9 mouse cellular contexts compared by ENCODE assay signal in genomic region chr19:58627406-58628337, GRCm38 (mm10). TPM values are rescaled to one million over a fixed set of nuclear protein-coding genes. Genes with fewer than 3 reads are reported as not detected.
DNase-seq lines count a peak whose midpoint lies in the region; ATAC-seq and TF ChIP-seq lines count a peak whose summit lies in the region.
"Had no signal": no experiment of that assay in that cellular context is flagged by ENCODE, and none has a peak within 500 bp of the region (broad histone marks: within the 10 kb centered on the region; RNA-seq: fewer than 3 reads in every experiment).

No protein-coding gene starts in this region.

- no peaks in the 10 kb centered on the region for H3K79me2 ChIP-seq in heart, adult 2 months (replicated peaks; ENCODE audit: control insufficient read depth, insufficient read depth, low read length)
- no peaks in the 10 kb centered on the region for H3K79me2 ChIP-seq in MEL (ENCODE audit: control insufficient read depth, insufficient read depth, low read length, poor library complexity)

- WGBS in heart, adult 2 months = 40% methylated on average over 22 of the region's 22 CpGs
- WGBS in embryonic facial prominence, embryonic 11.5 days = 42% methylated on average over 22 of the region's 22 CpGs
- 40% methylated on average over 22 of the region's 22 CpGs for WGBS in intestine, postnatal 0 days

- H3K36me3 ChIP-seq in heart, adult 2 months (ENCODE audit: control insufficient read depth, insufficient read depth, low read length) = no peaks in the 10 kb centered on the region
- H3K36me3 ChIP-seq in MEL (ENCODE audit: control insufficient read depth in 1 of 2, insufficient read depth in 2 of 2, low read length in 2 of 2) = no peaks in the 10 kb centered on the region
- no peaks in the 10 kb centered on the region for H3K36me3 ChIP-seq in embryonic facial prominence, embryonic 11.5 days (replicated peaks; ENCODE audit: control insufficient read depth, insufficient read depth, low read depth, low read length)
- H3K36me3 ChIP-seq in intestine, postnatal 0 days (ENCODE audit: control insufficient read depth, insufficient read depth) = no peaks in the 10 kb centered on the region

- no peak for ATAC-seq in embryonic facial prominence, embryonic 11.5 days (replicated peaks; ENCODE audit: insufficient number of reproducible peaks, low FRiP score, low TSS enrichment, low read depth)
- no peak for ATAC-seq in intestine, postnatal 0 days
- no peak for ATAC-seq in erythroid progenitor cell, adult 5-6 weeks (replicated peaks; ENCODE audit: low FRiP score, poor library complexity, severe bottlenecking)

- TF ChIP-seq CTCF in heart, adult 2 months (IDR thresholded peaks at IDR 0.05) = peak; percentile 81
- peak; percentile 49 to 66 (median 51) for TF ChIP-seq CTCF in MEL (IDR thresholded peaks at IDR 0.05 in 2 of 3, conservative IDR thresholded peaks at IDR 0.05 in 1 of 3; ENCODE audit: control insufficient read depth in 1 of 3, insufficient read depth in 1 of 3, low read depth in 2 of 3, low read length in 3 of 3, poor library complexity in 1 of 3, severe bottlenecking in 1 of 3)
- peak; percentile 60 for TF ChIP-seq CTCF in intestine, postnatal 0 days (IDR thresholded peaks at IDR 0.05; ENCODE audit: low read depth)

- no peak overlapping the region for H3K27ac ChIP-seq in heart, adult 2 months
- H3K27ac ChIP-seq in MEL (ENCODE audit: control insufficient read depth, low read depth, low read length) = no peak overlapping the region
- no peak overlapping the region for H3K27ac ChIP-seq in embryonic facial prominence, embryonic 11.5 days (replicated peaks; ENCODE audit: low read depth, low read length)
- no peak overlapping the region for H3K27ac ChIP-seq in intestine, postnatal 0 days (ENCODE audit: low read depth, low read length)

- no peaks in the 10 kb centered on the region for H3K4me1 ChIP-seq in heart, adult 2 months (ENCODE audit: control insufficient read depth, insufficient read depth, low read length)
- H3K4me1 ChIP-seq in MEL (ENCODE audit: control insufficient read depth in 1 of 2, insufficient read depth in 2 of 2, low read length in 2 of 2) = no peaks in the 10 kb centered on the region
- no peaks in the 10 kb centered on the region for H3K4me1 ChIP-seq in embryonic facial prominence, embryonic 11.5 days (ENCODE audit: control insufficient read depth, insufficient read depth, low read length)
- no peaks in the 10 kb centered on the region for H3K4me1 ChIP-seq in intestine, postnatal 0 days (replicated peaks; ENCODE audit: control insufficient read depth, insufficient read depth, low read length)
- H3K4me1 ChIP-seq: megakaryocyte, embryonic 14.5 days had no signal

- no peak for TF ChIP-seq EP300 in heart, adult 2 months (IDR thresholded peaks at IDR 0.05; ENCODE audit: insufficient read depth, low read depth, low read length)
- TF ChIP-seq EP300 in MEL (IDR thresholded peaks at IDR 0.05; ENCODE audit: low read depth in 1 of 2, low read length in 2 of 2) = no peak

- intact Hi-C loops in heart, adult 2 months (cut with DNase I) = loop anchor here (5.0 to 10.0 kb wide), 2 partner anchors 883 to 970 kb away; no protein-coding TSS in a partner anchor
- intact Hi-C loops in heart, postnatal 36 days (cut with DNase I) = loop anchor here (2.0 kb wide), 1 partner anchor 973 kb away; no protein-coding TSS in a partner anchor

- H3K4me3 ChIP-seq in heart, adult 2 months = no peak overlapping the region
- H3K4me3 ChIP-seq in MEL (ENCODE audit: control insufficient read depth in 1 of 2, insufficient read depth in 1 of 2, low read depth in 2 of 2, low read length in 2 of 2) = no peak overlapping the region
- no peak overlapping the region for H3K4me3 ChIP-seq in embryonic facial prominence, embryonic 11.5 days (ENCODE audit: low read depth, low read length)
- H3K4me3 ChIP-seq in intestine, postnatal 0 days (ENCODE audit: low read depth, low read length) = peak overlapping the region; percentile 11; the same call in 1 of the 2 replicates
- H3K4me3 ChIP-seq: megakaryocyte, embryonic 14.5 days had no signal

- no peak overlapping the region for H3K4me2 ChIP-seq in embryonic facial prominence, embryonic 11.5 days (ENCODE audit: low read depth, low read length)
- peak overlapping the region; percentile 38 for H3K4me2 ChIP-seq in intestine, postnatal 0 days (replicated peaks; ENCODE audit: low read depth)

- peak; percentile 71 for TF ChIP-seq RAD21 in MEL (IDR thresholded peaks at IDR 0.05; ENCODE audit: low read depth, low read length)

- H3K9ac ChIP-seq in heart, adult 2 months (ENCODE audit: low read depth, low read length) = no peak overlapping the region
- no peak overlapping the region for H3K9ac ChIP-seq in MEL (ENCODE audit: control insufficient read depth, low read depth, low read length, poor library complexity, severe bottlenecking)
- H3K9ac ChIP-seq in embryonic facial prominence, embryonic 11.5 days (replicated peaks; ENCODE audit: low read length) = no peak overlapping the region
- H3K9ac ChIP-seq in intestine, postnatal 0 days (ENCODE audit: low read depth, low read length) = no peak overlapping the region

- H3K9me3 ChIP-seq in MEL (replicated peaks; ENCODE audit: insufficient read depth, low read length) = no peaks in the 10 kb centered on the region
- no peaks in the 10 kb centered on the region for H3K9me3 ChIP-seq in embryonic facial prominence, embryonic 11.5 days (replicated peaks; ENCODE audit: control insufficient read depth, low read length)
- no peaks in the 10 kb centered on the region for H3K9me3 ChIP-seq in intestine, postnatal 0 days (ENCODE audit: control insufficient read depth)
- H3K9me3 ChIP-seq: megakaryocyte, embryonic 14.5 days had no signal

- H3K27me3 ChIP-seq in heart, adult 2 months (ENCODE audit: control insufficient read depth, insufficient read depth, low read length) = no peaks in the 10 kb centered on the region
- H3K27me3 ChIP-seq in MEL (ENCODE audit: control insufficient read depth in 1 of 2, insufficient read depth in 2 of 2, low read length in 2 of 2) = no peaks in the 10 kb centered on the region
- H3K27me3 ChIP-seq in embryonic facial prominence, embryonic 11.5 days (ENCODE audit: control insufficient read depth, insufficient read depth, low read length) = no peaks in the 10 kb centered on the region
- H3K27me3 ChIP-seq in intestine, postnatal 0 days (replicated peaks; ENCODE audit: control insufficient read depth, insufficient read depth, low read length) = no peaks in the 10 kb centered on the region

- TF ChIP-seq POLR2A in heart, adult 2 months (IDR thresholded peaks at IDR 0.05; ENCODE audit: insufficient read depth, low read depth, low read length) = no peak
- no peak for TF ChIP-seq POLR2A in MEL (IDR thresholded peaks at IDR 0.05; ENCODE audit: control insufficient read depth in 1 of 2, insufficient read depth in 1 of 2, low read depth in 1 of 2, low read length in 2 of 2, poor library complexity in 1 of 2)

- DNase-seq in heart, adult 2 months = no peak
- DNase-seq in heart, postnatal 36 days = no peak
- peak; percentile 34 for DNase-seq in MEL (ENCODE audit: low read depth, low spot score)
- peak; percentile 75 for DNase-seq in embryonic facial prominence, embryonic 11.5 days (ENCODE audit: low spot score)
- DNase-seq in mesoderm, embryonic 11.5 days (ENCODE audit: low read depth, low spot score) = peak; percentile 56
- no peak for DNase-seq in urinary bladder, postnatal 14 days (ENCODE audit: low spot score)

TF ChIP-seq in MEL, 35 proteins besides CTCF, POLR2A, EP300 and RAD21:
- TF ChIP-seq SMC3 (IDR thresholded peaks at IDR 0.05; ENCODE audit: low read depth, low read length) (peak; percentile 55), ZC3H11A (IDR thresholded peaks at IDR 0.05; ENCODE audit: low read depth, low read length) (peak; percentile 28; the same call in 1 of the 2 replicates), HCFC1 (IDR thresholded peaks at IDR 0.05; ENCODE audit: low read depth, low read length) (no peak)

RNA-seq across cellular contexts. Expression of gene Pnlip, which starts 24.6 kb away (rescaled TPM):
- not detected for total RNA-seq in heart, adult 2 months (2021)
- 0.29 TPM in 1 of 2 replicates, not detected in the other for polyA plus RNA-seq in heart, adult 2 months (2012; rRNA removed)
- total RNA-seq in heart, postnatal 36 days (2021) = not detected
- not detected in 2 replicates for total RNA-seq in MEL (2012; rRNA removed)
- not detected for polyA plus RNA-seq in MEL (2012; ENCODE audit: insufficient read depth in 1 of 2, insufficient read length in 2 of 2, low read depth in 1 of 2, low replicate concordance in 2 of 2, missing spikeins in 1 of 2)
- polyA plus RNA-seq in embryonic facial prominence, embryonic 11.5 days (2014; fragmentation: Nextera tagmentation; extraction: Ambion mirVana) = not detected in 2 replicates
- 0.09 TPM in 1 of 2 replicates, not detected in the other for polyA plus RNA-seq in intestine, postnatal 0 days (2015; fragmentation: Nextera tagmentation; extraction: Ambion mirVana)
- total RNA-seq in erythroid progenitor cell, adult 5-6 weeks (2015; ENCODE audit: low replicate concordance) = not detected in 2 replicates
- total RNA-seq in erythroid progenitor cell, adult 5-6 weeks (2017; ENCODE audit: low replicate concordance) = not detected in 2 replicates

Comparison
In these comparisons a context has a peak if more than half of its experiments do, and no peak if none do; other contexts are left out.
1. DNase-seq: peak in MEL (single experiment), embryonic facial prominence, embryonic 11.5 days (single experiment) and mesoderm, embryonic 11.5 days (single experiment); none in heart, adult 2 months (0 of 2), heart, postnatal 36 days (0 of 2) and urinary bladder, postnatal 14 days (single experiment).
2. Peak in every context shown above with its lines, with median percentiles within 50 percentile points of each other: CTCF ChIP-seq.